Mouse (Mus musculus): ENCODE data around the gene Nt5c2.

- TF ChIP-seq CTCF (IDR thresholded peaks at IDR 0.05; ENCODE audit: extremely low read depth, insufficient read depth, low read length) (no peak), POLR2A (IDR thresholded peaks at IDR 0.05; ENCODE audit: extremely low read depth, insufficient read depth, low read length) (no peak)
Measured at GRCm38 (mm10) chr19:46962841-46963240, 52.1 kb downstream of the Nt5c2 start.
